Mouse (Mus musculus): Measurements from ENCODE around the gene Sim2.

Sim2 gene

GRCm38 (mm10) chr16:94097724-94098455 lies 13.2 kb downstream of the Sim2 start:
- no peak for DNase-seq

- no peak for DNase-seq
Observed at GRCm38 (mm10) chr16:94113160-94113559, 28.4 kb downstream of the Sim2 start.

- DNase-seq, result no peak
Observed at GRCm38 (mm10) chr16:94114693-94115092, 30.0 kb downstream of the Sim2 start.

GRCm38 (mm10) chr16:94117333-94117732 lies 32.6 kb downstream of the Sim2 start:
- no peak for DNase-seq

GRCm38 (mm10) chr16:94118394-94118793 lies 33.7 kb downstream of the Sim2 start:
- no peak for DNase-seq

GRCm38 (mm10) chr16:94122347-94122746 lies 37.6 kb downstream of the Sim2 start:
- no peak for DNase-seq

- DNase-seq, result peak; percentile 41
Observed at GRCm38 (mm10) chr16:94123247-94123646, 38.5 kb downstream of the Sim2 start.

- no peak for DNase-seq
Observed at GRCm38 (mm10) chr16:94125172-94125981, 40.6 kb downstream of the Sim2 start.

- DNase-seq, result no peak
Observed at GRCm38 (mm10) chr16:94126200-94126599, 41.5 kb downstream of the Sim2 start.

GRCm38 (mm10) chr16:94128236-94128835 lies 43.6 kb downstream of the Sim2 start:
- DNase-seq, result no peak

- DNase-seq, result no peak
Observed at GRCm38 (mm10) chr16:94134218-94134617, 49.5 kb downstream of the Sim2 start.

GRCm38 (mm10) chr16:94140746-94141145 lies 56.0 kb downstream of the Sim2 start:
- DNase-seq, result no peak

GRCm38 (mm10) chr16:94143325-94143724 lies 58.6 kb downstream of the Sim2 start:
- no peak for DNase-seq

- no peak for DNase-seq
Observed at GRCm38 (mm10) chr16:94148139-94148538, 63.4 kb downstream of the Sim2 start.

GRCm38 (mm10) chr16:94150125-94151103 lies 65.7 kb downstream of the Sim2 start:
- DNase-seq, result no peak

- DNase-seq, result peak; percentile 79
Observed at GRCm38 (mm10) chr16:94155041-94155653, 70.4 kb downstream of the Sim2 start.

GRCm38 (mm10) chr16:94157819-94158218 lies 73.1 kb downstream of the Sim2 start:
- DNase-seq, result no peak

GRCm38 (mm10) chr16:94162000-94162399 lies 77.3 kb downstream of the Sim2 start:
- DNase-seq, result no peak

GRCm38 (mm10) chr16:94163051-94163450 lies 78.3 kb downstream of the Sim2 start:
- DNase-seq, result peak; percentile 41

GRCm38 (mm10) chr16:94164236-94164635 lies 79.5 kb downstream of the Sim2 start:
- DNase-seq, result no peak

- DNase-seq, result no peak
Observed at GRCm38 (mm10) chr16:94164978-94165377, 80.2 kb downstream of the Sim2 start.

Data from cerebellum, adult 9-10 months (tissue).